Mouse (Mus musculus) stomach, postnatal 0 days (tissue): ENCODE data around the gene Plxnd1. TPM values are rescaled to one million over a fixed set of nuclear protein-coding genes. Genes with fewer than 3 reads are reported as not detected.

Experiments used
- ATAC-seq: fragments of 200-750 bp; cut with Nextera tagmentation; 2 replicates; pipeline ENCODE4 v1.8.0; 2017; ENCODE audit not compliant: low FRiP score, low TSS enrichment
- DNase-seq: peaks from one replicate; pipeline ENCODE4 v3.0.0-alpha.2; 2016; ENCODE audit warnings: low spot score
- H3K27ac ChIP-seq: fragments of 300-500 bp; sonication (generic); replicated peaks from 2 replicates; pipeline ENCODE4 v1.5.1; 2014; ENCODE audit warnings: mild to moderate bottlenecking, control low read depth
- H3K27me3 ChIP-seq: fragments of 300-500 bp; sonication (generic); 2 replicates; pipeline ENCODE4 v1.6.1; 2014; ENCODE audit warnings: low read length; ENCODE audit not compliant: control insufficient read depth, insufficient read depth
- H3K36me3 ChIP-seq: fragments of 300-500 bp; sonication (generic); 2 replicates; pipeline ENCODE4 v1.6.1; 2014; ENCODE audit warnings: low read length, mixed read lengths; ENCODE audit not compliant: control insufficient read depth, insufficient read depth
- H3K4me1 ChIP-seq: fragments of 300-500 bp; sonication (generic); replicated peaks from 2 replicates; pipeline ENCODE4 v1.6.1; 2014; ENCODE audit warnings: antibody characterized with exemption; ENCODE audit not compliant: control insufficient read depth, insufficient read depth
- H3K4me2 ChIP-seq: fragments of 300-500 bp; sonication (generic); replicated peaks from 2 replicates; pipeline ENCODE4 v1.6.1; 2014; ENCODE audit warnings: low read depth, mild to moderate bottlenecking, control low read depth, moderate library complexity
- H3K4me3 ChIP-seq: fragments of 300-500 bp; sonication (generic); 2 replicates; pipeline ENCODE4 v1.5.1; 2014; ENCODE audit warnings: low read depth, low read length, control low read depth
- H3K9ac ChIP-seq: fragments of 300-500 bp; sonication (generic); 2 replicates; pipeline ENCODE4 v1.6.1; 2014; ENCODE audit warnings: mild to moderate bottlenecking, low read length, control low read depth, mixed read lengths
- H3K9me3 ChIP-seq: fragments of 300-500 bp; sonication (generic); 2 replicates; pipeline ENCODE4 v1.6.1; 2016; ENCODE audit warnings: low read length; ENCODE audit not compliant: control insufficient read depth
- CTCF ChIP-seq: IDR thresholded peaks from 2 replicates; pipeline ENCODE4 v1.5.1; 2016; ENCODE audit warnings: antibody characterized with exemption, low read depth, mild to moderate bottlenecking, moderate library complexity
- EP300 ChIP-seq: optimal IDR thresholded peaks from 2 replicates; pipeline ENCODE3; 2016; ENCODE audit warnings: antibody characterized with exemption
- WGBS: fragments of 180-500 bp; shearing (Covaris S2); extraction: QIAGEN DNeasy Blood & Tissue Kit; methylation state at CpG from one replicate; pipeline ENCODE4 v1.1.7; 2014; 5-methylcytosine and 5-hydroxymethylcytosine counted together
- polyA plus RNA-seq: library from polyadenylated mRNA; unstranded; fragments of >200 nt; fragmentation: Nextera tagmentation; extraction: Ambion mirVana; gene quantifications from 2 replicates; pipeline ENCODE4 v1.2.1, GENCODE M21; 2015

Plxnd1 gene
- polyA plus RNA-seq, 1 experiment from 2014 or later, result 10.4 TPM

GRCm38 (mm10) chr6:115926416-115926815 is 68.4 kb downstream of the Plxnd1 start:
- Histone ChIP-seq H3K4me2 (no peak overlapping the region), H3K36me3 (no peaks in the 10 kb centered on the region), H3K9me3 (no peaks in the 10 kb centered on the region), H3K9ac (no peak overlapping the region), H3K4me1 (no peaks in the 10 kb centered on the region), H3K4me3 (no peak overlapping the region), H3K27me3 (no peaks in the 10 kb centered on the region), H3K27ac (no peak overlapping the region)
- ATAC-seq (no peak), DNase-seq (no peak)
- 84% methylated on average over 10 of the region's 10 CpGs for WGBS
- no peak for TF ChIP-seq CTCF
- TF ChIP-seq EP300, result no peak

GRCm38 (mm10) chr6:115924829-115925228 is 70.0 kb downstream of the Plxnd1 start:
- ATAC-seq (0 out of 2 replicates have a peak, but pooled peaks have one; percentile 46), DNase-seq (no peak)
- Histone ChIP-seq H3K4me1 (no peaks in the 10 kb centered on the region), H3K27me3 (no peaks in the 10 kb centered on the region), H3K9me3 (no peaks in the 10 kb centered on the region), H3K4me3 (no peak overlapping the region), H3K4me2 (no peak overlapping the region), H3K9ac (no peak overlapping the region), H3K27ac (no peak overlapping the region), H3K36me3 (no peaks in the 10 kb centered on the region)
- TF ChIP-seq EP300, result no peak
- TF ChIP-seq CTCF, result no peak
- WGBS, result 40% methylated on average over 6 of the region's 6 CpGs

GRCm38 (mm10) chr6:115919876-115920275 is 74.9 kb downstream of the Plxnd1 start:
- no peak for TF ChIP-seq EP300
- TF ChIP-seq CTCF, result no peak
- ATAC-seq, result no peak

GRCm38 (mm10) chr6:115918615-115919014 is 76.2 kb downstream of the Plxnd1 start:
- Histone ChIP-seq H3K36me3 (no peaks in the 10 kb centered on the region), H3K9ac (no peak overlapping the region), H3K4me1 (no peaks in the 10 kb centered on the region), H3K4me2 (no peak overlapping the region), H3K4me3 (no peak overlapping the region), H3K9me3 (no peaks in the 10 kb centered on the region), H3K27ac (no peak overlapping the region), H3K27me3 (no peaks in the 10 kb centered on the region)
- ATAC-seq (no peak), DNase-seq (no peak)
- TF ChIP-seq EP300 (no peak), CTCF (no peak)
- 100% methylated on average over 1 of the region's 1 CpGs for WGBS

More at GRCm38 (mm10) chr6:115919876-115920275, 74.9 kb downstream of the Plxnd1 start:
- no peaks in the 10 kb centered on the region for H3K4me1 ChIP-seq
- no peak for DNase-seq
- no peak overlapping the region for H3K27ac ChIP-seq
- 81% methylated on average over 5 of the region's 5 CpGs for WGBS
- no peaks in the 10 kb centered on the region for H3K9me3 ChIP-seq
- H3K36me3 ChIP-seq, result no peaks in the 10 kb centered on the region
- no peak overlapping the region for H3K4me3 ChIP-seq
- no peak overlapping the region for H3K4me2 ChIP-seq
- no peaks in the 10 kb centered on the region for H3K27me3 ChIP-seq
- no peak overlapping the region for H3K9ac ChIP-seq

GRCm38 (mm10) chr6:115916611-115917010 is 78.2 kb downstream of the Plxnd1 start:
- ATAC-seq, result no peak; the same call in 1 of the 2 replicates

GRCm38 (mm10) chr6:115915601-115916445 is 79.0 kb downstream of the Plxnd1 start:
- TF ChIP-seq CTCF (no peak), EP300 (no peak)
- no peaks in the 10 kb centered on the region for H3K9me3 ChIP-seq
- ATAC-seq (no peak), DNase-seq (no peak)
- H3K27me3 ChIP-seq, result no peaks in the 10 kb centered on the region
- H3K9ac ChIP-seq, result no peak overlapping the region
- no peak overlapping the region for H3K4me3 ChIP-seq
- H3K4me2 ChIP-seq, result no peak overlapping the region
- WGBS, result 60% methylated on average over 17 of the region's 17 CpGs
- H3K4me1 ChIP-seq, result no peaks in the 10 kb centered on the region
- no peak overlapping the region for H3K27ac ChIP-seq
- no peaks in the 10 kb centered on the region for H3K36me3 ChIP-seq

More at GRCm38 (mm10) chr6:115916611-115917010, 78.2 kb downstream of the Plxnd1 start:
- DNase-seq, result no peak
- Histone ChIP-seq H3K36me3 (no peaks in the 10 kb centered on the region), H3K9ac (no peak overlapping the region), H3K27ac (no peak overlapping the region), H3K9me3 (no peaks in the 10 kb centered on the region), H3K4me3 (no peak overlapping the region), H3K27me3 (no peaks in the 10 kb centered on the region), H3K4me2 (no peak overlapping the region), H3K4me1 (no peaks in the 10 kb centered on the region)
- WGBS, result 76% methylated on average over 5 of the region's 5 CpGs
- no peak for TF ChIP-seq EP300
- no peak for TF ChIP-seq CTCF
